Mouse (Mus musculus): Measurements from ENCODE around the gene Dscaml1.

DNA sequence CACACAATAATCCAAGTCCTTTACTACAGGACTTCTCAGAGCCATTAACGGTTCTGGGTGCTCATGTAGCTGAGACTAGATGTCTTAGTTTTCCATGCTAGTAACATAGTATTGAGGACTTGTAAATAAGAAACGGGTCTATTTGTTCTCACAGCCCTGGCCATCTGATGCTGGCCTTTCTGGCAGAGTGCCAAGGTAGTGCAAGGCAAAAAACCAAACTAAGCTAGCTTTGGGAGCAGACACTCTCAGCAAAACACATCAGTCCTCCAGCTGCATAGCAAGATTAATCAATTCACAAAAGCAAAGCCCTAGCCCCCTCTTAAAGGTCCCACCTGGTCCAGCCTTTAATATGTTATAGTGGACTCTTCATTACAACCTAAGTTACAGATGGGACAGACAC lies 206.6 kb downstream of the Dscaml1 start:
- TF ChIP-seq CTCF (conservative IDR thresholded peaks at IDR 0.05; ENCODE audit: insufficient read depth, insufficient read length, low read depth, low read length) = no peak
- TF ChIP-seq POLR2A (IDR thresholded peaks at IDR 0.05; ENCODE audit: low read depth, low read length) = no peak

Measured in kidney, adult 2 months (tissue).